Mouse (Mus musculus) heart, postnatal 4 days (tissue): ENCODE data around the gene Cd52. TPM values are rescaled to one million over a fixed set of nuclear protein-coding genes. Genes with fewer than 3 reads are reported as not detected.
"Not testable (repeated sequence)": the region's sequence is repeated elsewhere in the genome, so short reads cannot be mapped to it uniquely, and the experiment has no call there.

Source experiments
- DNase-seq: peaks from one replicate; pipeline ENCODE4 v3.0.0; 2021
- total RNA-seq, 2 experiments: library from RNA; stranded (reverse); gene quantifications; 2 replicates each; pipeline ENCODE4 v1.2.3; 2021

Cd52 gene
- 1 to 10 TPM; 4.3 to 5.6 TPM for total RNA-seq

DNA sequence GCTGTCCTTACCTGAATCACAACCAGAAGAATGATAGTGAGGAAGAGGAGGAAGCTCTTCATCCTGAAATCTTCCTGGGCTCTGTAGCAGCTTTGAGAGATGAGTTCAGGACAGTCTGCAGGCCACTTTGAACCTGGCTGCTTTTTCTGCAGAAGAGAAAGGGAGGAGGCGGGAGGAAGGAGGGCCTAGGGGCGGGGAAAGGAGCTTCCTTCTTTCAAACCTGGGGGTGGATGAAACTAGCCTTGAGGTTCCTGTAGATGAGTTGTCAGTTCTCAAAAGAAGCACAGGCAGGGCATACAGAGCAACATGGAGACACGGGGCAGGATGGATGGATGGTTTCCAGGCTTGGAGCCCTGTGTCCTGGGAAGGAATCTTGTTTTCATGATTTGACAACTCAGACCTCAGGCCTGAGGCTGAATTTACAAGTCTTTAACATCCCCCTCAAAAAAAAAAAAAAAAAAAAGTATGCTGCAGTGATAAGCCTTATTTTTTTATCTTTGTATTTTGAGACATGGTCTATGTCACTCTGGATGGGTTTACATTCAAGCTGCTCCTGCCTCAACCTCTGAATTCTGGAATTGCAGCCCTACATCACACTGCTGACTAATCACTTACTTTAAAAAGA lies at the start of gene Cd52:
TSS of gene Cd52 (minus strand) at position 160 of the 625 bp plus-strand sequence.
- no peak for DNase-seq

DNA sequence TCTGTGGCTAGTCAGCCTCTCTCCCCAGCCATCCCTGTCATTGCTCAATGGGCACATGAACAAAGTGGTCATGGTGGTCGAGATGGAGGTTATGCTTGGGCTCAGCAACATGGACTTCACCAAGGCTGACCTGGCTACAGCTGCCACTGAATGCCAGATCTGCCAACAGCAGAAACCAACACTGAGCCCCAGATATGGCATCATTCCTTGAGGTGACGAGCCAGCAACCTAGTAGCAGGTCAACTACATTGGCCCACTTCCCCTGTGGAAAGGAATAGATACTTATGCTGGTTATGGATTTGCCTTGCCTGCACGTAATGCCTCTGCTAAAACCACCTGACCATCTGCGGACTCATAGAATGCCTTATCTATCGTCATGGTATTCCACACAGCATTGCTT lies 49.4 kb upstream of the Cd52 start:
- DNase-seq = not testable (repeated sequence)

GRCm38 (mm10) chr4:134138857-134139256 lies 44.0 kb upstream of the Cd52 start:
- no peak for DNase-seq

DNA sequence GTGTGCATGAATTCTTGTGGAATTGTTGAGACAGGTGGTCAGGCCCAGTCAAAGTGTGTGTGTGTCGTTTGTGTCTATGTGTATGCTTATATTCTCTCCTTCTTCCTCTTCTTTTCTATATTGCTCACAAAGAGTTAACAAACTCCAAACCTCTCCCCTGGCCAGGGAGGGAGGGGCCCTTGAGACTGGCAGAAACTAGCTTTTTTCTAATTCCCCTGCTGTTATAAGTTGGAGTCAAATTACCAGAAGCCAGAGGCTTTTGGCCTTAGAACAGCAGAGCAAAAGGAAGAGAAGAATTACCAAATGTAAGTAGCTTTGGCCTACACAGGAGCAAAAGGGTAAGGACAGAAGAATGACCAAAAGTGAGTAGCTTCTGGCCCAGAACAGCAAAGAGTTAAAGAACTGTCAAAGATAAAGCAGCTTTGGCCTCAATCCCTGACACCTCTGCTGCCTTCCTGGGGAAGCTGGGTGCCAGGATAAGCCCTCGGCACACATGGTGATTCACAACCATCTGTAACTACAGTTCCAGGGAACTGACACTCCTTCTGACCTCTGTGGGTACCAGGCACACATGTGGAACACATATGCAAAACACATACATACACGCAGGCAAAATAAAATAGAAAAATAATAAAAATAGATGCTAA lies 41.5 kb upstream of the Cd52 start:
- no peak for DNase-seq

GRCm38 (mm10) chr4:134132519-134133095 lies 37.7 kb upstream of the Cd52 start:
- no peak for DNase-seq

GRCm38 (mm10) chr4:134132117-134132516 lies 37.2 kb upstream of the Cd52 start:
- no peak for DNase-seq

- DNase-seq = no peak
These were observed 34.6 kb upstream of the Cd52 start for GRCm38 (mm10) chr4:134129482-134129881.

DNA sequence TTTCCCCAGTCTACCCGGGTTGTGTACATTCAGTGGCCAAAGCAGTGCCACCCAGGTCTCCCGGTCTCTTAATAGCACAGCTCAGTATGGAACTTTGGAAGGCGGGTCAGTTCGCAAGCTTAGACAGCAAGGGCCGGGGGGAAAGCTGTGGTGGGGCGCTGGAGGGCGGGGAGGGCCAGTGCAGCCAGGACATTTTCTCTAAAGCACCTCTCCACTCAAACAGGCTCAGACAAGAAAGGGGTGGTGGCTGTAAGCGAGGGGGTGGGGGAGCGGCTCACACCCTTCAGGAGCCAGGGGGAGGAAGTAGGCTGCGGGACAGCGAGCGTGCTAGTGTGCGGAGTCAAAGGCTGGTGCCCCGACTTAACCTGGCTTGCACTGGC lies 34.1 kb upstream of the Cd52 start:
- DNase-seq = no peak

GRCm38 (mm10) chr4:134128221-134128982 lies 33.5 kb upstream of the Cd52 start, which contains the start of gene Sh3bgrl3:
Gene Sh3bgrl3, minus strand, starts transcription at chr4:134128789.
- peak; percentile 89 for DNase-seq

DNA sequence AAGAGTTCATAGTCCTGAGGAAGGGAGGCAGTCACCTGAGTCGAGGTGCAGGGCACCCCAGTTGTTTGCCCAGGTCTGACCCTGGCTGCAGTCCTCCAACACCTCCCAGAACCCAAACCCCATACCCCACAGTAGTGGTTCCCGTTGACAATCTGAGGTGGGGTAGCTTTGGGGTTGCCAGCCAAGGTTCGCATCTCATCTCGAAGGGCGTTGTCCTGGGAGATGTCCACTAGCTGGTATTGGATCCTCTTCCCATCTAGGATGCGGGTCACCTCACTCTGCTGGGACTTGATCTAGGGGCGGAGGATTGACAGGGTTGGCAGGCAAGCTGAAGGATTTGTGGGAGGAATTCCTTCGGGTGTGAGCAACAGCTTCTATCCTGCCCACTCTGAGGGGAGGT lies 32.9 kb upstream of the Cd52 start:
- no peak for DNase-seq

DNA sequence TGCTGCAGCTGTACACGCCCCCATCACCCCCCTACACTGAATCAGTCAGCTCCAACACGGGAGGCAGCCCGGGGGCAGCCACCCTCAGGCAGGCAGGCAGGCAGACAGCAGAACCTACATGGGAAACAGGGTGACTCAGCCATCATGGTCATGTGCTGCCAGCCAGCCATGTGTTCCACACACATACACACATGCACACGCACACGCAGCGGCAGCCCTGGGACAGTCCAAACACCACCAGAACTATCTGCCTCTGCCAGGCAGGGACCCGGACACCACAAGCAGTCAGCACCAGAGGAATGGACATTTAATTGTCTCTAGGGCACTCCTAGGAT lies 32.2 kb upstream of the Cd52 start:
- no peak for DNase-seq

- DNase-seq = no peak
These were observed 31.6 kb upstream of the Cd52 start for GRCm38 (mm10) chr4:134126300-134127120.

- no peak for DNase-seq
These were observed 30.6 kb upstream of the Cd52 start for GRCm38 (mm10) chr4:134125383-134126060.

- DNase-seq = peak; percentile 54
These were observed 29.0 kb upstream of the Cd52 start for GRCm38 (mm10) chr4:134123680-134124551.

DNA sequence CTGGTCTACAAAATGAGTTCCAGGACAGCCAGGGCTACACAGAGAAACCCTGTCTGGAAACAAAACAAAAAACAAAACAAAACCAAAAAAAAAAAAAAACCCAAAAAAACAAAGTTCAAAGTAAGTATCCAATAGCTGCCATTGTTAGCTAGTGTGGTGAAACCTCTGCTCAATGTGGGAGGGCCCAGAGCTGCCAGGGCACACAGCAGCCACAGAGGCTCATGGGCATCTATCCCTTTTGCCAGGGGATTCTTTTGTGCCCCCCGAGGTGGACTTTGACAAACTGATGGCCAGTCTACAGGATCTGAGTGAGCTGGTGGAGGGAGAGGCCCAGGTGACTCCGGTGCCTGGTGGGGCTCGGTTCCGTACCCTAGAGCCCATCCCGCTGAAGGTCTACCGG lies 28.3 kb upstream of the Cd52 start:
- no peak for DNase-seq

DNA sequence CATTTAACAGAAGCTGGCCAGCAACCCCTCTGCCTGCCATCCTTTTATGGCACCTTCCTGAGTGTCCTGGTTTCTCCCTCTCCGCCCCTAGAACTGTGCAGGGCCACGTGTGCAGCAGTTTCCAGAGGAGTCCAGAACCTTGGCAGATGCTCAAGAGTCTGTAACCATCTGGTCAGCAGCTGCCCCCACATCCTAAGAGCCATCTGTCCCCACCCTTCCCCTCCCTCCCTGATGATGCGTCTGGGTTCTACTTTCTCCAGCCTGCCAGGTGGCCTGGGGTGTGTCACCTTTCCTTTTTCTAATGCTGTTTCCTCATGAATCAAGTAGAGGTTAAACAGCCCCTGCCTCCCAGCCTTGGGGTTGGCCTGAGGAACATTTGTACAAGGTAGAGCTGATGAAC lies 27.4 kb upstream of the Cd52 start:
- no peak for DNase-seq

GRCm38 (mm10) chr4:134121571-134121970 lies 26.7 kb upstream of the Cd52 start:
- DNase-seq = no peak

DNA sequence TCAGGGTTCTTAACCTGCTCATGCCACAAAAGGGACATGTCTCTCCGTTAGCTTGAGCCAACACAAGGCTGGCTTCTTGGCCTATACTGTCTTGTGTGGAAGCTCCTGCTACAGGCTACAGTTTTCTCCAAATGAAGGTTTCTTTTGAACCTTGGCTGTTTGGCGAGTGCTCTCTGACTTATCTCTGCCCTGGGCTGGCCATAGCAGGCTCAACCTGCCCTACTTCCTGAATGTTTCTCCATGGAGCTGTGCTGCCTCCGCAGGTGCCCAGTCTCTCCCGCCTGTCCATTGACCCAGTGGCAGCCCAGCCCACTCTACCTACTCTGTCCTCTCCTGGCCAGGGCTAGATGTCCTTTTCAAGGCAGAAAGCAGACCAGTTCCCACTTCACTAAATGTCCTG lies 26.0 kb upstream of the Cd52 start:
- no peak for DNase-seq

- DNase-seq = no peak
These were observed 25.4 kb upstream of the Cd52 start for GRCm38 (mm10) chr4:134120192-134120805.

GRCm38 (mm10) chr4:134119644-134120043 lies 24.8 kb upstream of the Cd52 start:
- no peak for DNase-seq
